Mouse (Mus musculus) heart, postnatal 10 days (tissue): ENCODE measurements around the gene C9orf72. TPM values are rescaled to one million over a fixed set of nuclear protein-coding genes. Genes with fewer than 3 reads are reported as not detected.

Experiments
- DNase-seq, 2 experiments: peaks; one replicate each; pipeline ENCODE4 v3.0.0; 2021
- intact Hi-C: fragments of 180-260 bp; cut with DNase I; formaldehyde crosslinking; loops from one replicate; pipeline ENCODE4 v1.15.1; 2025
- total RNA-seq, 2 experiments: library from RNA; stranded (reverse); gene quantifications; 2 replicates each; pipeline ENCODE4 v1.2.3; 2021

C9orf72 gene
- total RNA-seq, 2 experiments from 2014 or later = 23.1 TPM

GRCm38 (mm10) chr4:35187617-35188326, 38.2 kb downstream of the C9orf72 start:
- no peak for DNase-seq

GRCm38 (mm10) chr4:35177926-35178645, 47.9 kb downstream of the C9orf72 start:
- no peak for DNase-seq
- intact Hi-C loops = no loop called here

More at GRCm38 (mm10) chr4:35187617-35188326, 38.2 kb downstream of the C9orf72 start:
- intact Hi-C loops = no loop called here

- intact Hi-C loops = no loop called here
- no peak for DNase-seq
These were observed 50.4 kb downstream of the C9orf72 start for GRCm38 (mm10) chr4:35175566-35175965.

GRCm38 (mm10) chr4:35173551-35173950, 52.4 kb downstream of the C9orf72 start:
- intact Hi-C loops = no loop called here

GRCm38 (mm10) chr4:35172471-35172870, 53.5 kb downstream of the C9orf72 start:
- intact Hi-C loops = no loop called here
- no peak for DNase-seq

More at GRCm38 (mm10) chr4:35173551-35173950, 52.4 kb downstream of the C9orf72 start:
- DNase-seq = no peak

- DNase-seq = no peak
- intact Hi-C loops = no loop called here
These were observed 56.3 kb downstream of the C9orf72 start for GRCm38 (mm10) chr4:35169571-35170125.

GRCm38 (mm10) chr4:35167855-35168254, 58.1 kb downstream of the C9orf72 start:
- intact Hi-C loops = no loop called here
- DNase-seq = no peak

- intact Hi-C loops = no loop called here
- no peak for DNase-seq
These were observed 60.0 kb downstream of the C9orf72 start for GRCm38 (mm10) chr4:35165947-35166346.

GRCm38 (mm10) chr4:35165275-35165674, 60.7 kb downstream of the C9orf72 start:
- DNase-seq = no peak
- intact Hi-C loops = no loop called here

- no peak for DNase-seq
- intact Hi-C loops = loop anchor here (1.0 to 5.0 kb wide), 2 partner anchors 181 to 200 kb away; no protein-coding TSS in a partner anchor
These were observed 68.2 kb downstream of the C9orf72 start for GRCm38 (mm10) chr4:35157815-35158214.

GRCm38 (mm10) chr4:35156751-35157611, 69.0 kb downstream of the C9orf72 start, which contains the start of gene Mob3b:
Gene Mob3b (minus strand): TSS chr4:35157484.
- intact Hi-C loops = loop anchor here (1.0 to 5.0 kb wide), 2 partner anchors 180 to 199 kb away; no protein-coding TSS in a partner anchor
- DNase-seq = peak; percentile 90 to 91

GRCm38 (mm10) chr4:35156149-35156611, 69.8 kb downstream of the C9orf72 start:
- intact Hi-C loops = loop anchor here (5.0 kb wide), 1 partner anchor 179 kb away; no protein-coding TSS in a partner anchor
- DNase-seq = peak; percentile 51 to 53

- intact Hi-C loops = loop anchor here (5.0 kb wide), 1 partner anchor 178 kb away; no protein-coding TSS in a partner anchor
- DNase-seq = peak; percentile 19 to 33
These were observed 70.6 kb downstream of the C9orf72 start for GRCm38 (mm10) chr4:35155132-35155922.

GRCm38 (mm10) chr4:35154051-35154450, 71.9 kb downstream of the C9orf72 start:
- DNase-seq = no peak
- intact Hi-C loops = no loop called here

GRCm38 (mm10) chr4:35151756-35152155, 74.2 kb downstream of the C9orf72 start, which contains the start of gene Ifnk:
Gene Ifnk (plus strand): TSS chr4:35152056.
- intact Hi-C loops = no loop called here
- no peak for DNase-seq

GRCm38 (mm10) chr4:35150706-35151105, 75.3 kb downstream of the C9orf72 start:
- intact Hi-C loops = no loop called here

GRCm38 (mm10) chr4:35148326-35148725, 77.6 kb downstream of the C9orf72 start:
- no peak for DNase-seq
- intact Hi-C loops = no loop called here

More at GRCm38 (mm10) chr4:35150706-35151105, 75.3 kb downstream of the C9orf72 start:
- DNase-seq = no peak

- DNase-seq = no peak
- intact Hi-C loops = no loop called here
These were observed 79.4 kb downstream of the C9orf72 start for GRCm38 (mm10) chr4:35146597-35146996.

- DNase-seq = no peak
- intact Hi-C loops = no loop called here
These were observed 80.2 kb downstream of the C9orf72 start for GRCm38 (mm10) chr4:35145726-35146125.
